Mouse (Mus musculus) CH12.LX (cell line): ENCODE measurements around the gene Spata2. TPM values are rescaled to one million over a fixed set of nuclear protein-coding genes. Genes with fewer than 3 reads are reported as not detected.
A peak's percentile ranks its signal among the peaks of the same experiment; 100 is the strongest.

Experiments used
- DNase-seq: peaks from one replicate; pipeline ENCODE4 v3.0.0-alpha.2; 2013; ENCODE audit errors: extremely low read depth
- H3K27ac ChIP-seq: 2 replicates; pipeline ENCODE4 v1.5.1; 2012; ENCODE audit warnings: low read depth, mild to moderate bottlenecking, control low read depth, moderate library complexity; ENCODE audit not compliant: insufficient read depth
- H3K27me3 ChIP-seq: replicated peaks from 2 replicates; pipeline ENCODE3; 2012; ENCODE audit warnings: inconsistent platforms
- H3K36me3 ChIP-seq, 2 experiments: replicated peaks in 1 of 2; 2 replicates each; pipeline versions ENCODE3 to v1.6.1; 2012; ENCODE audit warnings: inconsistent platforms in 1 of 2, low read length in 1 of 2, mild to moderate bottlenecking in 1 of 2, mixed read lengths in 1 of 2, moderate library complexity in 1 of 2; ENCODE audit not compliant: control insufficient read depth in 1 of 2, insufficient read depth in 1 of 2
- H3K4me1 ChIP-seq, 2 experiments: 2 replicates each; pipeline ENCODE4 v1.6.1; 2012; ENCODE audit warnings: inconsistent platforms in 1 of 2, moderate library complexity in 1 of 2; ENCODE audit not compliant: insufficient read depth in 2 of 2, control insufficient read depth in 1 of 2
- H3K4me2 ChIP-seq: 2 replicates; pipeline ENCODE4 v1.6.1; 2012; ENCODE audit warnings: low read depth, mild to moderate bottlenecking, control low read depth; ENCODE audit not compliant: poor library complexity, insufficient read depth, severe bottlenecking
- H3K4me3 ChIP-seq, 3 experiments: fragments of 150-350 bp in 1 of 3; sonication (generic) in 1 of 3; replicated peaks in 1 of 3; 2 replicates each; pipeline versions ENCODE3 to v1.5.1; 2011 to 2012; ENCODE audit warnings: low read depth in 2 of 3, low read length in 2 of 3, mild to moderate bottlenecking in 2 of 3, moderate library complexity in 2 of 3, control low read depth in 1 of 3, improper control_type of control experiment in 1 of 3, inconsistent platforms in 1 of 3, mixed read lengths in 1 of 3; ENCODE audit not compliant: poor library complexity in 1 of 3
- H3K79me2 ChIP-seq: replicated peaks from 2 replicates; pipeline ENCODE4 v1.6.1; 2012; ENCODE audit warnings: mild to moderate bottlenecking, moderate library complexity; ENCODE audit not compliant: control insufficient read depth, poor library complexity, insufficient read depth, severe bottlenecking; ENCODE audit errors: extremely low read depth
- H3K9ac ChIP-seq: 2 replicates; pipeline ENCODE4 v1.6.1; 2012; ENCODE audit warnings: low read depth, mild to moderate bottlenecking, control low read depth, moderate library complexity; ENCODE audit not compliant: insufficient read depth
- H3K9me3 ChIP-seq: replicated peaks from 2 replicates; pipeline ENCODE3; 2012; ENCODE audit warnings: low read length, inconsistent platforms, mixed read lengths
- BHLHE40 ChIP-seq: IDR thresholded peaks from 2 replicates; pipeline ENCODE4 v1.6.1; 2011; ENCODE audit warnings: mild to moderate bottlenecking, low read depth, low read length, improper control_type of control experiment
- ELF1 ChIP-seq: IDR thresholded peaks from 2 replicates; pipeline ENCODE4 v1.6.1; 2014; ENCODE audit warnings: low read depth, mild to moderate bottlenecking, inconsistent platforms, low read length, improper control_type of control experiment
- EP300 ChIP-seq: IDR thresholded peaks from 2 replicates; pipeline ENCODE4 v1.6.1; 2011; ENCODE audit warnings: low read length, improper control_type of control experiment
- ETS1 ChIP-seq: conservative IDR thresholded peaks from 2 replicates; pipeline ENCODE4 v1.6.1; 2012; ENCODE audit warnings: low read depth, mild to moderate bottlenecking, inconsistent platforms, low read length, improper control_type of control experiment, moderate library complexity
- GABPA ChIP-seq: IDR thresholded peaks from 2 replicates; pipeline ENCODE4 v1.6.1; 2012; ENCODE audit warnings: low read depth, low read length, improper control_type of control experiment, inconsistent platforms; ENCODE audit not compliant: insufficient replicate concordance
- HCFC1 ChIP-seq: IDR thresholded peaks from 2 replicates; pipeline ENCODE4 v1.6.1; 2012; ENCODE audit warnings: low read depth, mild to moderate bottlenecking, inconsistent platforms, low read length, improper control_type of control experiment
- IRF4 ChIP-seq: IDR thresholded peaks from 2 replicates; pipeline ENCODE4 v1.6.1; 2014; ENCODE audit warnings: low read depth, mild to moderate bottlenecking, inconsistent platforms, low read length, improper control_type of control experiment
- JUND ChIP-seq: conservative IDR thresholded peaks from 2 replicates; pipeline ENCODE4 v1.6.1; 2011; ENCODE audit warnings: low read depth, low read length, improper control_type of control experiment
- KAT2A ChIP-seq: IDR thresholded peaks from 2 replicates; pipeline ENCODE4 v1.6.1; 2012; ENCODE audit warnings: low read length, improper control_type of control experiment, inconsistent platforms; ENCODE audit not compliant: insufficient replicate concordance
- MAFK ChIP-seq: IDR thresholded peaks from 2 replicates; pipeline ENCODE4 v1.6.1; 2011; ENCODE audit warnings: low read length, improper control_type of control experiment; ENCODE audit not compliant: insufficient replicate concordance
- MAX ChIP-seq: IDR thresholded peaks from 2 replicates; pipeline ENCODE4 v1.6.1; 2011; ENCODE audit warnings: low read length, improper control_type of control experiment
- MXI1 ChIP-seq: IDR thresholded peaks from 2 replicates; pipeline ENCODE4 v1.6.1; 2011; ENCODE audit warnings: mild to moderate bottlenecking, low read depth, low read length, improper control_type of control experiment
- MYC ChIP-seq: IDR thresholded peaks from 2 replicates; pipeline ENCODE4 v1.6.1; 2011; ENCODE audit warnings: low read depth, mild to moderate bottlenecking, improper control_type of control experiment, low read length
- NELFE ChIP-seq: IDR thresholded peaks from 2 replicates; pipeline ENCODE4 v1.6.1; 2011; ENCODE audit warnings: low read depth, low read length, improper control_type of control experiment
- NRF1 ChIP-seq: IDR thresholded peaks from 2 replicates; pipeline ENCODE4 v1.6.1; 2014; ENCODE audit warnings: low read depth, mild to moderate bottlenecking, inconsistent platforms, low read length, improper control_type of control experiment, moderate library complexity
- PAX5 ChIP-seq: IDR thresholded peaks from 2 replicates; pipeline ENCODE4 v1.6.1; 2012; ENCODE audit warnings: low read length, inconsistent platforms, mixed read lengths
- POLR2A ChIP-seq: IDR thresholded peaks from 2 replicates; pipeline ENCODE4 v1.6.1; 2011; ENCODE audit warnings: low read depth, mild to moderate bottlenecking, improper control_type of control experiment, low read length
- RCOR1 ChIP-seq: conservative IDR thresholded peaks from 2 replicates; pipeline ENCODE4 v1.6.1; 2012; ENCODE audit warnings: low read depth, mild to moderate bottlenecking, inconsistent platforms, low read length, improper control_type of control experiment
- SIN3A ChIP-seq: IDR thresholded peaks from 2 replicates; pipeline ENCODE4 v1.6.1; 2012; ENCODE audit warnings: low read length, improper control_type of control experiment, inconsistent platforms
- SMC3 ChIP-seq: IDR thresholded peaks from 2 replicates; pipeline ENCODE4 v1.6.1; 2011; ENCODE audit warnings: low read depth, low read length, improper control_type of control experiment
- TBP ChIP-seq: conservative IDR thresholded peaks from 2 replicates; pipeline ENCODE4 v1.6.1; 2011; ENCODE audit warnings: low read depth, low read length, improper control_type of control experiment
- TCF12 ChIP-seq: IDR thresholded peaks from 2 replicates; pipeline ENCODE4 v1.6.1; 2014; ENCODE audit warnings: low read depth, mild to moderate bottlenecking, inconsistent platforms, low read length, improper control_type of control experiment
- UBTF ChIP-seq: IDR thresholded peaks from 2 replicates; pipeline ENCODE4 v1.6.1; 2012; ENCODE audit warnings: low read depth, mild to moderate bottlenecking, inconsistent platforms, low read length, improper control_type of control experiment, moderate library complexity
- ZNF384 ChIP-seq: IDR thresholded peaks from 2 replicates; pipeline ENCODE4 v1.6.1; 2012; ENCODE audit warnings: low read depth, low read length, improper control_type of control experiment, inconsistent platforms
- dilution Hi-C: fragments of 300-500 bp; cut with MboI; formaldehyde crosslinking; loops from 2 replicates; pipeline ENCODE4 v1.14.3; 2020; ENCODE audit warnings: low sequenced_read_pairs; ENCODE audit not compliant: extremely low pct_unique_long_range_greater_than_20kb, extremely low pct_ligation_motif_present
- in situ Hi-C: fragments of 300-500 bp; cut with MboI; formaldehyde crosslinking; loops from 3 replicates; pipeline ENCODE4 v1.14.3; 2019; ENCODE audit warnings: low sequenced_read_pairs, low pct_ligation_motif_present, low pct_unique_long_range_greater_than_20kb, mixed read lengths
- polyA plus RNA-seq: library from polyadenylated mRNA; unstranded; fragments of >175 nt; gene quantifications from 2 replicates; pipeline ENCODE4 v1.2.1, GENCODE M21; 2012; ENCODE audit warnings: low read depth; ENCODE audit not compliant: insufficient read length
- total RNA-seq, 2 experiments: library from RNA; depleted of rRNA; stranded (reverse); fragments of 300-350 nt in 1 of 2; fragments of >200 nt in 1 of 2; gene quantifications; 2 replicates each; pipeline ENCODE4 v1.2.3; 2012 to 2014

Spata2 gene
- total RNA-seq (2012; rRNA removed) = 8.6 and 10.5 TPM in 2 replicates
- total RNA-seq (2014; rRNA removed) = 7.2 and 9.1 TPM in 2 replicates
- 22.8 and 23.0 TPM in 2 replicates for polyA plus RNA-seq

DNA sequence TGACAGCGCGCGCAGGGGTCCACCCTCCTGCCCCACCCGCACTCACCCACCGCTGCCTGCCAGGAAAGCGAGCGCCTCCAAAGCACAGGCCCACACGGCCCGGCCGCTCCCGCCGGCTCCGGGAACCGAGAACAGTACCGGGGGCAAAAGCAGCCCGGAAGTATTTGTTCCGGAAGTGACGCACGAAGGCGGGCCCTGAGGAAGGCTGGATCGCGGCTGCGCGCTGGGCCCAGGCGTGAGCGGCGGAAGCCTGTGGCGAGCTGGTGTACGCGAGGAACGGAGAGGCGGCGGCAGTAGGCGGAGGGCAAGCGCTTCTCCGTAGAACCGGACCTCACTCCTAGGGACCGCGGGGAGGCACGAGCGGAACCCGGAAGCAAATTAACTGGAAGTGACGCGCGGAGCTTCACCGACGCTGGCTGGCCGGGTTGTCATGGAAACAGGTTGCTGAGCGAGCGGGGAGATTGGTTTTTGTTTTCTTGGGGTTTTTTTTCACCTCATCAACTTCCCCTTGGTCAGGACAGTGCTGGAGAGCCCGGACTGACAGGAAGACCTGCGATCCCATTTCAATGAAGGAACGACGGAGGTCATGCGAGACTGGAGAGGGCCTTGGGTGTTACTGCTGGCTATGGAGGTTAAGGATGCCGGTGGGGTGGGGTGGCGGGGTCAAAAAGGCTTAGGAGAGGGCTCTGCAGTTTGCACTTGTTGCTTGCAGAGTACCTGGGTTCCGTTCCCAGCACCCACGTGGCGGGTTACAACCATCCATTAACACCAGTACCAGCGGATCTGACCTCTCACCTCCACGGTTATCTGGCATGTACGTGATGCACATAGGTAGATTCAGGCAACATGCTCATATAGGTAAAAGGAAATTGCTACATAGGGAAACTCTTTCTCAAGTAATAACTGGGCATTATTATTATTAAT, at the start of gene Spata2:
Spata2 (minus strand) TSS at position 175 of the 924 bp plus-strand sequence.
- H3K79me2 ChIP-seq = peaks cover 49% of the 10 kb centered on the region
- H3K4me2 ChIP-seq = peak within 1 kb of the TSS; percentile 74
- dilution Hi-C loops = no loop called here
- peaks cover 4 to 58% of the 10 kb centered on the region in 2 experiments for H3K4me1 ChIP-seq
- in situ Hi-C loops = no loop called here
- H3K36me3 ChIP-seq = peaks cover 9 to 24% of the 10 kb centered on the region in 2 experiments
- H3K4me3 ChIP-seq = peak within 1 kb of the TSS; percentile 93 to 95 (median 95)
- peak within 1 kb of the TSS; percentile 93 for H3K9ac ChIP-seq
- peak; percentile 92 for TF ChIP-seq MXI1
- TF ChIP-seq PAX5 = no peak
- peak; percentile 70 for TF ChIP-seq ZNF384
- TF ChIP-seq MYC = peak; percentile 63; the same call in 1 of the 2 replicates
- TF ChIP-seq GABPA = no peak
- TF ChIP-seq SIN3A = peak; percentile 94
- TF ChIP-seq RCOR1 = no peak
- peak; percentile 77 for TF ChIP-seq BHLHE40
- TF ChIP-seq POLR2A = peak; percentile 89
- TF ChIP-seq ETS1 = no peak
- TF ChIP-seq NRF1 = peak; percentile 85
- TF ChIP-seq HCFC1 = peak; percentile 87
- no peak for TF ChIP-seq SMC3
- no peak for TF ChIP-seq MAFK
- TF ChIP-seq ELF1 = peak; percentile 92
- peak; percentile 75 for TF ChIP-seq NELFE
- TF ChIP-seq MAX = peak; percentile 59; the same call in 1 of the 2 replicates
- peak; percentile 76; the same call in 1 of the 2 replicates for TF ChIP-seq KAT2A
- peak; percentile 55; the same call in 1 of the 2 replicates for TF ChIP-seq IRF4
- TF ChIP-seq JUND = no peak
- H3K27ac ChIP-seq = peak within 1 kb of the TSS; percentile 95
- peak; percentile 92 for DNase-seq
- H3K9me3 ChIP-seq = no peaks in the 10 kb centered on the region
- no peaks in the 10 kb centered on the region for H3K27me3 ChIP-seq

DNA sequence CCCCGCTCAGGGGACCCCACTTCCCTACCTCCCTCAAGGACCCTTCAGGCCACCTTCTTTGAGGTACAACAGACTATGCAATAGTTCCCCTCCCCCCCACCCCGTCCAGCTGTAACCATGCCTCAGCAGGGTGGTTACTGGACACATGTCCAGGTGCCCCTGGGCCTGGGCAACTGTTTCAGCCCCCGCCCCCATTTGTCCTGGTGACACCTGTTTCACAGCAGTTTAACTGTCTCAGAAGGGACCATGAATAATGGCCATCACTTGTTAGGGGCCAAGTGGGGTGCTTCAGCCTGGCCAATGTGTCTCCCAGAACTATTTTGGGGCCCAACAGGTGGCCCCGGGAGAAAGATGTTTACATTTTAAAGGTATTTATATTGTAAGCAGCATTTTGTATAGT, 49.7 kb upstream of the Spata2 start:
- Histone ChIP-seq H3K9me3 (no peaks in the 10 kb centered on the region), H3K4me2 (no peak overlapping the region), H3K36me3 (peaks cover 19 to 53% of the 10 kb centered on the region in 2 experiments), H3K27ac (no peak overlapping the region), H3K4me3 (no peak overlapping the region), H3K27me3 (no peaks in the 10 kb centered on the region), H3K79me2 (peaks cover 7% of the 10 kb centered on the region), H3K4me1 (peaks cover 10 to 52% of the 10 kb centered on the region in 2 experiments), H3K9ac (no peak overlapping the region)
- dilution Hi-C loops = no loop called here
- in situ Hi-C loops = no loop called here
- DNase-seq = no peak
- TF ChIP-seq NELFE (no peak), IRF4 (no peak), POLR2A (no peak), UBTF (no peak), BHLHE40 (no peak), HCFC1 (no peak), TBP (no peak), MAFK (no peak), SIN3A (no peak), MAX (no peak), TCF12 (no peak), RCOR1 (no peak), EP300 (no peak), ELF1 (no peak), NRF1 (no peak), JUND (no peak)
